Mouse (Mus musculus): ENCODE results near the gene Ccdc186. TPM values are rescaled to one million over a fixed set of nuclear protein-coding genes. Genes with fewer than 3 reads are reported as not detected.

The Ccdc186 gene
- total RNA-seq, 1 experiment: 16.3 TPM

DNA sequence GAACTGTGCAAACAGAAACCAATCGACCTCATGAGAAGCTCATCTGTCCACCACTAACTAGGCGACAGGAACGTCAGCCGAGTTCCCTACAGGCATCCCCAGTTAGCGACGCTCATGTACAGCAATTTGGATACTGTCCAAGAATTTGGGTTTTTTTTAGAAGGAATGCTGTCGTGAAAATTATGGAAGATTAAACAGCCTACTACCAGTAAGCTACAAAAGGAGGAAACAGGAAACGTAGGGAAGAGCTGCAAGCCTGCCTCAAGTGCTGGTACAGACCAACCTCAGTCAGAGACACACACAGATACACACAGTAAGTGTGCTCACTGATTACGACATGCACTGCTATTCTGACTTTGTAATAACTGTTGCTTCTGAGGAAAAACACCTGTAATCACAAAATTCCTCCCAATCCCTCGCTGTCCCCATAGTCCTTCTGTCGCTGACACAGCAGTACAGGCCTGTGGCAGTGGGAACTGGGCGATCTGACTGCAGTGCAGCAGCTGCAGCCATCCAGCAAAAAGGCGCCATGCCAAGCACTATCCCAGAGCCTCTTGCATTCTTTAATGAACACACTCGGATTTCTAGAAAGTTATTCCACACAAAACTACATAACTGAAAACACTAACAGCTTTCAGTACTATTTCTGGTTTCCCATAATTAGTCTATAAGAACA, 4.0 kb downstream of the Ccdc186 start:
- no peak overlapping the region for H3K4me3 ChIP-seq (ENCODE audit: insufficient read depth in 1 of 2, low read depth in 1 of 2, low read length in 2 of 2, poor library complexity in 1 of 2, severe bottlenecking in 1 of 2)
- no peak overlapping the region for H3K9ac ChIP-seq (ENCODE audit: insufficient read depth, low read depth, low read length, poor library complexity, severe bottlenecking)
- in situ Hi-C loops (cut with MboI; ENCODE audit: low sequenced_read_pairs in 2 of 2, unreplicated experiment in 2 of 2): no loop called here
- peaks cover 3% of the 10 kb centered on the region in 2 experiments; a peak in 3 of 4 replicates for H3K4me1 ChIP-seq (ENCODE audit: control insufficient read depth in 2 of 2, insufficient read depth in 2 of 2, low read length in 2 of 2, poor library complexity in 1 of 2)
- no peak for DNase-seq (ENCODE audit: low read depth, low spot score)
- no peak overlapping the region for H3K27ac ChIP-seq (ENCODE audit: insufficient read depth, low read depth, low read length, poor library complexity, severe bottlenecking)
- no peaks in the 10 kb centered on the region for H3K9me3 ChIP-seq (ENCODE audit: control insufficient read depth, insufficient read depth, low read depth, low read length)
- H3K36me3 ChIP-seq (ENCODE audit: control insufficient read depth, insufficient read depth, low read length, poor library complexity, severe bottlenecking): no peaks in the 10 kb centered on the region; the same call in 1 of the 2 replicates
- TF ChIP-seq ZNF384 (IDR thresholded peaks at IDR 0.05; ENCODE audit: low read depth, low read length) (no peak), HCFC1 (IDR thresholded peaks at IDR 0.05; ENCODE audit: borderline replicate concordance, insufficient read depth, low read length) (no peak), MAFK (IDR thresholded peaks at IDR 0.05; ENCODE audit: insufficient read depth, low read depth, low read length) (no peak), ZC3H11A (IDR thresholded peaks at IDR 0.05; ENCODE audit: borderline replicate concordance, low read depth, low read length) (no peak), CHD2 (IDR thresholded peaks at IDR 0.05; ENCODE audit: low read depth, low read length) (no peak)

DNA sequence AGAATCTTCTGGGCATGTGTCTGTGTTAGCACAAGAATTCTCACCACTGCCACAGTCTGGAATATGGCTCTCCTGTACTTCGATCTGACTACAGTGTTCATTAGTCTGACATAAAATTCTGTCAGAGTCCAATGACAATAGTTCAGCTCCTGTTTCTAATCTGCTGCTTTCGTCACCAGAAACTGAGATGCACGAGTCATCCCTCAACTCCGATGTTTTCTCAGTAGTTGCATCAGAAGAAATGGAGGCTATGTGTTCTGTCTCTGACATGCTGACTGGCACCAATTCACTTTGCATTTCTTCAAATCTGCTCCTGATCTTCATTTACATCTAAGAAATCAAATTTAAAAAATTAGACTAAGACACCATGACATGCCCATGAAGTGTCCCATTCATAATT, 8.6 kb downstream of the Ccdc186 start:
- peaks cover 5% of the 10 kb centered on the region; the same call in 1 of the 2 replicates for H3K36me3 ChIP-seq (ENCODE audit: control insufficient read depth, insufficient read depth, low read length, poor library complexity, severe bottlenecking)
- no peak overlapping the region for H3K4me3 ChIP-seq (ENCODE audit: insufficient read depth in 1 of 2, low read depth in 1 of 2, low read length in 2 of 2, poor library complexity in 1 of 2, severe bottlenecking in 1 of 2)
- no peak overlapping the region for H3K9ac ChIP-seq (ENCODE audit: insufficient read depth, low read depth, low read length, poor library complexity, severe bottlenecking)
- TF ChIP-seq ZC3H11A (IDR thresholded peaks at IDR 0.05; ENCODE audit: borderline replicate concordance, low read depth, low read length) (no peak), MAFK (IDR thresholded peaks at IDR 0.05; ENCODE audit: insufficient read depth, low read depth, low read length) (no peak), ZNF384 (IDR thresholded peaks at IDR 0.05; ENCODE audit: low read depth, low read length) (no peak), HCFC1 (IDR thresholded peaks at IDR 0.05; ENCODE audit: borderline replicate concordance, insufficient read depth, low read length) (no peak), CHD2 (IDR thresholded peaks at IDR 0.05; ENCODE audit: low read depth, low read length) (no peak)
- peaks cover 0 to 4% of the 10 kb centered on the region in 2 experiments; a peak in 1 of 4 replicates for H3K4me1 ChIP-seq (ENCODE audit: control insufficient read depth in 2 of 2, insufficient read depth in 2 of 2, low read length in 2 of 2, poor library complexity in 1 of 2)
- no peak overlapping the region for H3K27ac ChIP-seq (ENCODE audit: insufficient read depth, low read depth, low read length, poor library complexity, severe bottlenecking)
- no peak for DNase-seq (ENCODE audit: low read depth, low spot score)
- in situ Hi-C loops (cut with MboI; ENCODE audit: low sequenced_read_pairs in 2 of 2, unreplicated experiment in 2 of 2): no loop called here
- H3K9me3 ChIP-seq (ENCODE audit: control insufficient read depth, insufficient read depth, low read depth, low read length): no peaks in the 10 kb centered on the region

DNA sequence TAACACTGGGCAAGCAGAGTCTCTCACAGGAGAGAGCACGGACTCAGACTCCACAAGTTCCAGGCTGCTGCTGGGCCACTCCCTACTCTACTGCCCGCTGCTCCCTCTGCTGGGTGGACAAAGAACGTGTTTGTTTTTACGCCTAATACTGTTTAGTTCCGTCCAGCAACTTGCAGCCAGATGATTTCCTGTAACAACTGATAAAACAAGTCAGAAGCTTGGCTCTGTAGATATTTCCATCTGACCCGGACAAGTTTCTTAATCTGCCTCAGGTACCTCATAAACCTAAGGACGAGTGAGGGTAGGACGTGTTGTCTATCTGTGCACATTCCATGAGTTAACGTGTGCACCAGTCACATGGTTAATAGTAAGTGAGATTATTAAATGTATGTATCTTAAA, 10.4 kb downstream of the Ccdc186 start:
- H3K4me3 ChIP-seq (ENCODE audit: insufficient read depth in 1 of 2, low read depth in 1 of 2, low read length in 2 of 2, poor library complexity in 1 of 2, severe bottlenecking in 1 of 2): no peak overlapping the region
- peaks cover 0 to 2% of the 10 kb centered on the region in 2 experiments; a peak in 1 of 4 replicates for H3K4me1 ChIP-seq (ENCODE audit: control insufficient read depth in 2 of 2, insufficient read depth in 2 of 2, low read length in 2 of 2, poor library complexity in 1 of 2)
- no peaks in the 10 kb centered on the region for H3K9me3 ChIP-seq (ENCODE audit: control insufficient read depth, insufficient read depth, low read depth, low read length)
- no peak overlapping the region for H3K27ac ChIP-seq (ENCODE audit: insufficient read depth, low read depth, low read length, poor library complexity, severe bottlenecking)
- DNase-seq (ENCODE audit: low read depth, low spot score): no peak
- peaks cover 9% of the 10 kb centered on the region for H3K36me3 ChIP-seq (ENCODE audit: control insufficient read depth, insufficient read depth, low read length, poor library complexity, severe bottlenecking)
- H3K9ac ChIP-seq (ENCODE audit: insufficient read depth, low read depth, low read length, poor library complexity, severe bottlenecking): no peak overlapping the region
- TF ChIP-seq MAFK (IDR thresholded peaks at IDR 0.05; ENCODE audit: insufficient read depth, low read depth, low read length): no peak
- TF ChIP-seq CHD2 (IDR thresholded peaks at IDR 0.05; ENCODE audit: low read depth, low read length): no peak
- TF ChIP-seq ZNF384 (IDR thresholded peaks at IDR 0.05; ENCODE audit: low read depth, low read length): no peak
- TF ChIP-seq HCFC1 (IDR thresholded peaks at IDR 0.05; ENCODE audit: borderline replicate concordance, insufficient read depth, low read length): no peak
- no peak for TF ChIP-seq ZC3H11A (IDR thresholded peaks at IDR 0.05; ENCODE audit: borderline replicate concordance, low read depth, low read length)
- in situ Hi-C loops (cut with MboI; ENCODE audit: low sequenced_read_pairs in 2 of 2, unreplicated experiment in 2 of 2): no loop called here

DNA sequence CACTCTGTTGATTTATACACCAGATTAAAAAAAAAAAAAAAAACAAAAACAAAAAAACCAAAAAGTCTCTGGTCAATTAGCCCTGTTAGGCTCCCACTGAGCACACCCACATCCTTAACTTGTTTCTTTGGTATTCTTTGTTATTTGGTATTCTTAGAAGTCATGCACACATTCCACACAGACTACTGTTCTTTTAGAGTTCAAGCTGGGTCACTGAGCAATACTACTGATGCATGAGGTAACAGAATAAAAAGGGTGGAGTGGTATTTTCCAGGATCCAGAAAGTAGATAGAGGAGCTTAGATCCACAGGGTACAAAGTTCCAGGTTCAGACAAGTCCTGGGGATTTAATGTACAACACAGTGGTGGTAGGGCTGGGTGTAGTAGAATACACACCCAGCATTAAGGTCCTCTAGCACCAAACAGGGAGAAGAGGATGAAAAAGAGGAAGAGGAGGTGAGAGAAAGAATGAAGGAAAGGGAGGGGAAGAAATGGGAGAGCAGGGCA, 11.3 kb downstream of the Ccdc186 start:
- in situ Hi-C loops (cut with MboI; ENCODE audit: low sequenced_read_pairs in 2 of 2, unreplicated experiment in 2 of 2): no loop called here
- no peak for TF ChIP-seq ZNF384 (IDR thresholded peaks at IDR 0.05; ENCODE audit: low read depth, low read length)
- TF ChIP-seq MAFK (IDR thresholded peaks at IDR 0.05; ENCODE audit: insufficient read depth, low read depth, low read length): no peak
- no peak for TF ChIP-seq CHD2 (IDR thresholded peaks at IDR 0.05; ENCODE audit: low read depth, low read length)
- no peak for TF ChIP-seq HCFC1 (IDR thresholded peaks at IDR 0.05; ENCODE audit: borderline replicate concordance, insufficient read depth, low read length)
- no peak for TF ChIP-seq ZC3H11A (IDR thresholded peaks at IDR 0.05; ENCODE audit: borderline replicate concordance, low read depth, low read length)

More for the DNA sequence above, 11.3 kb downstream of the Ccdc186 start:
- Histone ChIP-seq H3K27ac (ENCODE audit: insufficient read depth, low read depth, low read length, poor library complexity, severe bottlenecking) (no peak overlapping the region), H3K4me3 (ENCODE audit: insufficient read depth in 1 of 2, low read depth in 1 of 2, low read length in 2 of 2, poor library complexity in 1 of 2, severe bottlenecking in 1 of 2) (no peak overlapping the region), H3K9ac (ENCODE audit: insufficient read depth, low read depth, low read length, poor library complexity, severe bottlenecking) (no peak overlapping the region), H3K36me3 (ENCODE audit: control insufficient read depth, insufficient read depth, low read length, poor library complexity, severe bottlenecking) (peaks cover 9% of the 10 kb centered on the region), H3K4me1 (ENCODE audit: control insufficient read depth in 2 of 2, insufficient read depth in 2 of 2, low read length in 2 of 2, poor library complexity in 1 of 2) (peaks cover 0 to 2% of the 10 kb centered on the region in 2 experiments; a peak in 1 of 4 replicates), H3K9me3 (ENCODE audit: control insufficient read depth, insufficient read depth, low read depth, low read length) (no peaks in the 10 kb centered on the region)
- no peak for DNase-seq (ENCODE audit: low read depth, low spot score)
